In genomic region chr6:98190745-98191442, GRCm38 (mm10) we compare ENCODE assay signal across 19 mouse cellular contexts.
DNase-seq lines count a peak whose midpoint lies in the region; ATAC-seq and TF ChIP-seq lines count a peak whose summit lies in the region.
"Had no signal": no experiment of that assay in that cellular context is flagged by ENCODE, and none has a peak within 500 bp of the region (broad histone marks: within the 10 kb centered on the region; RNA-seq: fewer than 3 reads in every experiment).

No protein-coding gene starts in this region.

- H3K36me3 ChIP-seq in lung, embryonic 14.5 days (ENCODE audit: insufficient read depth): no peaks in the 10 kb centered on the region
- no peaks in the 10 kb centered on the region for H3K36me3 ChIP-seq in limb, embryonic 13.5 days
- no peaks in the 10 kb centered on the region for H3K36me3 ChIP-seq in limb, embryonic 15.5 days
- H3K36me3 ChIP-seq in stomach, postnatal 0 days (ENCODE audit: control insufficient read depth, insufficient read depth, low read length): no peaks in the 10 kb centered on the region
- H3K36me3 ChIP-seq: forebrain, embryonic 12.5 days; heart, embryonic 12.5 days; hindbrain, embryonic 10.5 days had no signal

- H3K9me3 ChIP-seq in lung, embryonic 14.5 days (ENCODE audit: low read depth, low read length): no peaks in the 10 kb centered on the region
- no peaks in the 10 kb centered on the region for H3K9me3 ChIP-seq in limb, embryonic 13.5 days
- no peaks in the 10 kb centered on the region for H3K9me3 ChIP-seq in limb, embryonic 15.5 days
- no peaks in the 10 kb centered on the region for H3K9me3 ChIP-seq in stomach, postnatal 0 days (ENCODE audit: control insufficient read depth, low read length)
- H3K9me3 ChIP-seq: forebrain, embryonic 12.5 days; heart, embryonic 12.5 days; hindbrain, embryonic 10.5 days had no signal

- DNase-seq in lung, embryonic 14.5 days: peak; percentile 38
- DNase-seq in lung, postnatal 14 days: no peak
- DNase-seq in stomach, postnatal 0 days (ENCODE audit: low spot score): no peak
- DNase-seq in cerebellum, postnatal 4 days (ENCODE audit: low spot score in 2 of 2): no peak
- DNase-seq: adrenal gland, postnatal 14 days; cerebellum, adult 11-12 months; cerebellum, adult 9-10 months; cerebellum, postnatal 25 days; gastrocnemius, postnatal 10 days had no signal

- no peak for TF ChIP-seq EP300 in stomach, postnatal 0 days (optimal IDR thresholded peaks at IDR 0.05)

- H3K4me3 ChIP-seq in lung, embryonic 14.5 days (ENCODE audit: low read depth, low read length): no peak overlapping the region
- no peak overlapping the region for H3K4me3 ChIP-seq in limb, embryonic 13.5 days
- H3K4me3 ChIP-seq in limb, embryonic 15.5 days: no peak overlapping the region
- no peak overlapping the region for H3K4me3 ChIP-seq in stomach, postnatal 0 days (ENCODE audit: low read depth, low read length)
- H3K4me3 ChIP-seq: forebrain, embryonic 12.5 days; heart, embryonic 12.5 days; hindbrain, embryonic 10.5 days had no signal

- H3K4me2 ChIP-seq in lung, embryonic 14.5 days: no peak overlapping the region
- H3K4me2 ChIP-seq in limb, embryonic 13.5 days (replicated peaks): peak overlapping the region; percentile 30
- no peak overlapping the region for H3K4me2 ChIP-seq in limb, embryonic 15.5 days
- no peak overlapping the region for H3K4me2 ChIP-seq in stomach, postnatal 0 days (replicated peaks; ENCODE audit: low read depth)
- H3K4me2 ChIP-seq: forebrain, embryonic 12.5 days; heart, embryonic 12.5 days; hindbrain, embryonic 14.5 days had no signal

- H3K4me1 ChIP-seq in lung, embryonic 14.5 days (ENCODE audit: insufficient read depth): no peaks in the 10 kb centered on the region
- peaks cover 20% of the 10 kb centered on the region for H3K4me1 ChIP-seq in limb, embryonic 13.5 days
- peaks cover 6% of the 10 kb centered on the region; the same call in 1 of the 2 replicates for H3K4me1 ChIP-seq in limb, embryonic 15.5 days
- H3K4me1 ChIP-seq in stomach, postnatal 0 days (replicated peaks; ENCODE audit: control insufficient read depth, insufficient read depth): no peaks in the 10 kb centered on the region
- H3K4me1 ChIP-seq: forebrain, embryonic 12.5 days; heart, embryonic 12.5 days; hindbrain, embryonic 10.5 days had no signal

- no peak for ATAC-seq in lung, embryonic 14.5 days (ENCODE audit: insufficient read depth)
- peak; percentile 83 for ATAC-seq in limb, embryonic 13.5 days (ENCODE audit: low FRiP score, low read depth)
- ATAC-seq in limb, embryonic 15.5 days (ENCODE audit: insufficient number of reproducible peaks, low FRiP score, low TSS enrichment, low read depth): peak; percentile 86; the same call in 1 of the 2 replicates
- peak; percentile 40; the same call in 1 of the 2 replicates for ATAC-seq in stomach, postnatal 0 days (ENCODE audit: low FRiP score, low TSS enrichment)
- ATAC-seq: activated CD4-positive, CD25-positive, alpha-beta regulatory T cell, adult 4 months; forebrain, embryonic 16.5 days; Patski had no signal

- WGBS in lung, embryonic 14.5 days: 43% methylated on average over 8 of the region's 8 CpGs
- whole genome bisulfite sequencing in limb, embryonic 13.5 days: 27% methylated on average over 8 of the region's 8 CpGs
- WGBS in limb, embryonic 15.5 days: 33% methylated on average over 8 of the region's 8 CpGs
- 43% methylated on average over 8 of the region's 8 CpGs for WGBS in stomach, postnatal 0 days

- H3K9ac ChIP-seq in lung, embryonic 14.5 days: no peak overlapping the region
- no peak overlapping the region for H3K9ac ChIP-seq in limb, embryonic 13.5 days
- H3K9ac ChIP-seq in limb, embryonic 15.5 days: no peak overlapping the region
- H3K9ac ChIP-seq in stomach, postnatal 0 days (ENCODE audit: low read length): no peak overlapping the region
- H3K9ac ChIP-seq: forebrain, embryonic 12.5 days; heart, embryonic 12.5 days; hindbrain, embryonic 14.5 days had no signal

- no peak overlapping the region for H3K27ac ChIP-seq in lung, embryonic 14.5 days (ENCODE audit: low read depth)
- peak overlapping the region; percentile 72; the same call in 1 of the 2 replicates for H3K27ac ChIP-seq in limb, embryonic 13.5 days
- peak overlapping the region; percentile 81 for H3K27ac ChIP-seq in limb, embryonic 15.5 days
- no peak overlapping the region for H3K27ac ChIP-seq in stomach, postnatal 0 days (replicated peaks)
- H3K27ac ChIP-seq: forebrain, embryonic 12.5 days; hindbrain, embryonic 10.5 days; hindbrain, embryonic 14.5 days had no signal

- H3K27me3 ChIP-seq in lung, embryonic 14.5 days (ENCODE audit: insufficient read depth, low read length): no peaks in the 10 kb centered on the region
- no peaks in the 10 kb centered on the region for H3K27me3 ChIP-seq in limb, embryonic 13.5 days
- H3K27me3 ChIP-seq in limb, embryonic 15.5 days: no peaks in the 10 kb centered on the region
- no peaks in the 10 kb centered on the region for H3K27me3 ChIP-seq in stomach, postnatal 0 days (ENCODE audit: control insufficient read depth, insufficient read depth, low read length)
- H3K27me3 ChIP-seq: CH12.LX; forebrain, embryonic 12.5 days; heart, embryonic 12.5 days had no signal

- TF ChIP-seq CTCF in lung, embryonic 14.5 days (IDR thresholded peaks at IDR 0.05; ENCODE audit: low read depth): no peak
- TF ChIP-seq CTCF in stomach, postnatal 0 days (IDR thresholded peaks at IDR 0.05; ENCODE audit: low read depth): no peak

Comparison
In these comparisons a context has a peak if more than half of its experiments do, and no peak if none do; other contexts are left out.
1. H3K27ac ChIP-seq: peak in limb, embryonic 13.5 days (single experiment) and limb, embryonic 15.5 days (single experiment); none in lung, embryonic 14.5 days (single experiment) and stomach, postnatal 0 days (single experiment).